Mouse (Mus musculus): ENCODE measurements around the gene Itm2b. TPM values are rescaled to one million over a fixed set of nuclear protein-coding genes. Genes with fewer than 3 reads are reported as not detected.
A peak's percentile ranks its signal among the peaks of the same experiment; 100 is the strongest.

The Itm2b gene
- total and polyA plus RNA-seq, 3 experiments: 190 to 305 (median 254) TPM

DNA sequence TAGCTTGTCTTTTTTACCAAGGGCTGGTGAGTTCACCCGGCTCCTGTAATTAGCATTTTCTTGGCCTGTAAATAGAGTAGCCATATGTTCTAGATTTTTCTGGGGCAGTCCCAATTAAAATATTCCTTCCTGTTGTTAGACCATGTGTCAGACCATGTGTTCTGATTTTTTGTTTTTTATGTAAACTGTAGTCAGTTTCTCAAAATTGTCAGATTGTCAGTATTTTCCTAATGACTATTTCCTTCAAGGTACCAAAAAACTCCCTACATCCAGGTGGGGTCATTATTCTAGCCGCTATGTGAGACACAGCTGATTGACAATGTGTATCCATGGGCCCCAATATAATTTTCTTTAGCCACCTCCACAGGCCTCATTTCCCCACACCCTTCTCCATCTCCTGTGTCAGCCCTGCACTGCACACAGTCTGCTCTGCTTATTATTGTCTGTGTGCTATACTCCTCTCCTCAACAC is 40.5 kb upstream of the Itm2b start (continued):
- 0 out of 2 replicates have a peak, but pooled peaks have one; percentile 6 for TF ChIP-seq MAFK (IDR thresholded peaks at IDR 0.05; ENCODE audit: insufficient replicate concordance, low read length)
- peak; percentile 89 for TF ChIP-seq ETS1 (conservative IDR thresholded peaks at IDR 0.05; ENCODE audit: low read depth, low read length)
- no peak for TF ChIP-seq NELFE (IDR thresholded peaks at IDR 0.05; ENCODE audit: low read depth, low read length)
- peak; percentile 41; the same call in 1 of the 2 replicates for TF ChIP-seq IRF4 (IDR thresholded peaks at IDR 0.05; ENCODE audit: low read depth, low read length)
- no peak for TF ChIP-seq PAX5 (IDR thresholded peaks at IDR 0.05; ENCODE audit: low read length)
- peak; percentile 16; the same call in 1 of the 2 replicates for TF ChIP-seq USF1 (IDR thresholded peaks at IDR 0.05; ENCODE audit: low read depth, low read length)
- no peak for TF ChIP-seq ZKSCAN1 (IDR thresholded peaks at IDR 0.05; ENCODE audit: borderline replicate concordance, low read depth, low read length)

DNA sequence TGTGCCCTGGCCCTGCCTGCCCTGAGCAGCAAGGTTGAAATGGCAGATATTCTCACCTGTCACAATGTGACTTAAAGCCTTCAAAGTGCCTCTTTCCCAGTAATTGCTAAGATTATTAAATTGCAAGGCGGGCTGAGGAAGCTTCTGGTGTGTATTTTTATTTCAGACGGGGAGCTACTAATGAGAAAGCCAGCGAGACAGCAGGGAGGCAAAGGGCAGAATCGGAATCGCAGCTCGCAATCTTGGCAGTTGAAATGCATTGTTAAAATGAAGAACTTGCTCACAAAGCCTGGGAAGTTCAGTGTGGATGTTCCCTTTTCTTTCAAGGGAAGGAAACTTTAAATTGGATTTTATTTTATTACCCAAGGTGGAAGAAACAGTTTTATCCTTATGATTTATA is 39.9 kb upstream of the Itm2b start:
- H3K27ac ChIP-seq (ENCODE audit: insufficient read depth, low read depth): peak overlapping the region; percentile 80; the same call in 1 of the 2 replicates
- no peak overlapping the region for H3K4me2 ChIP-seq (ENCODE audit: insufficient read depth, low read depth, poor library complexity, severe bottlenecking)
- peaks cover 8 to 44% of the 10 kb centered on the region in 2 experiments; a peak in 3 of 4 replicates for H3K4me1 ChIP-seq (ENCODE audit: control insufficient read depth in 1 of 2, insufficient read depth in 2 of 2)
- H3K9me3 ChIP-seq (replicated peaks; ENCODE audit: low read length): peaks cover 4% of the 10 kb centered on the region
- no peak for TF ChIP-seq EP300 (IDR thresholded peaks at IDR 0.05; ENCODE audit: low read length)
- no peak for TF ChIP-seq SMC3 (IDR thresholded peaks at IDR 0.05; ENCODE audit: low read depth, low read length)
- TF ChIP-seq ELF1 (IDR thresholded peaks at IDR 0.05; ENCODE audit: low read depth, low read length): no peak
- no peak for DNase-seq (ENCODE audit: extremely low read depth)
- no peak overlapping the region for H3K4me3 ChIP-seq (replicated peaks in 1 of 3; ENCODE audit: low read depth in 2 of 3, low read length in 2 of 3, poor library complexity in 1 of 3)
- no peaks in the 10 kb centered on the region for H3K36me3 ChIP-seq (replicated peaks in 1 of 2; ENCODE audit: control insufficient read depth in 1 of 2, insufficient read depth in 1 of 2, low read length in 1 of 2)
- no peaks in the 10 kb centered on the region for H3K27me3 ChIP-seq (replicated peaks)
- H3K79me2 ChIP-seq (replicated peaks; ENCODE audit: control insufficient read depth, extremely low read depth, insufficient read depth, poor library complexity, severe bottlenecking): no peaks in the 10 kb centered on the region
- dilution Hi-C loops (cut with MboI; ENCODE audit: extremely low pct_ligation_motif_present, extremely low pct_unique_long_range_greater_than_20kb, low sequenced_read_pairs) (no loop called here), in situ Hi-C loops (cut with MboI; ENCODE audit: low pct_ligation_motif_present, low pct_unique_long_range_greater_than_20kb, low sequenced_read_pairs) (loop anchor here (5.0 to 25.0 kb wide), 2 partner anchors 38 to 313 kb away; partner anchors contain the start of genes Itm2b and Rcbtb2)
- peak overlapping the region; percentile 9 for H3K9ac ChIP-seq (ENCODE audit: insufficient read depth, low read depth)

DNA sequence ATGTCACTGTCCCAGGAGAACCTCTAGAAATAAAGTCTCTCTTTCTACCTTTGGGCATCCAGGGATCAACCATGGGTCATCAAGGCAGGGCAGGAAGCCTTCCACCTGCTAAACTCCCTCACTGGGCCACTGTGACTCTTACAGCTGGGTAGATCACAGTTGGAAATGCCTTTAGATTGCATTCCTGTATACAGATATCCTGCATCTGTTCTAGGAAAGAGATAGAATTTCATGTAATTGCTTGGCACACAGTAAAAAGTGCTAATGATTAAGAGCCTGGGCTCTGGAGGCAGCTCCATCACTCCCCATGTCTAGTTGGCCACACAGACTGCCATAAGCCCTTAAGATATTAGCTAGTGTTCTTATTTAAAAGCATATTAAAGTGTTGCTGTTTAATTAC is 38.5 kb upstream of the Itm2b start:
- no peak overlapping the region for H3K4me2 ChIP-seq (ENCODE audit: insufficient read depth, low read depth, poor library complexity, severe bottlenecking)
- H3K4me3 ChIP-seq (replicated peaks in 1 of 3; ENCODE audit: low read depth in 2 of 3, low read length in 2 of 3, poor library complexity in 1 of 3): no peak overlapping the region
- no peak for TF ChIP-seq PAX5 (IDR thresholded peaks at IDR 0.05; ENCODE audit: low read length)
- TF ChIP-seq MAX (IDR thresholded peaks at IDR 0.05; ENCODE audit: low read length): no peak
- TF ChIP-seq ELF1 (IDR thresholded peaks at IDR 0.05; ENCODE audit: low read depth, low read length): no peak
- TF ChIP-seq USF2 (conservative IDR thresholded peaks at IDR 0.05; ENCODE audit: low read depth, low read length): no peak
- TF ChIP-seq ZKSCAN1 (IDR thresholded peaks at IDR 0.05; ENCODE audit: borderline replicate concordance, low read depth, low read length): no peak
- no peak for TF ChIP-seq POLR2A (IDR thresholded peaks at IDR 0.05; ENCODE audit: low read depth, low read length)
- TF ChIP-seq KAT2A (IDR thresholded peaks at IDR 0.05; ENCODE audit: insufficient replicate concordance, low read length): no peak
- no peak for TF ChIP-seq SMC3 (IDR thresholded peaks at IDR 0.05; ENCODE audit: low read depth, low read length)
- TF ChIP-seq ZMIZ1 (IDR thresholded peaks at IDR 0.05; ENCODE audit: low read depth, low read length): no peak
- TF ChIP-seq CTCF (conservative IDR thresholded peaks at IDR 0.05 in 1 of 2, IDR thresholded peaks at IDR 0.05 in 1 of 2; ENCODE audit: low read depth in 2 of 2, low read length in 2 of 2): no peak
- TF ChIP-seq NRF1 (IDR thresholded peaks at IDR 0.05; ENCODE audit: low read depth, low read length): no peak
- no peak for TF ChIP-seq UBTF (IDR thresholded peaks at IDR 0.05; ENCODE audit: low read depth, low read length)
- TF ChIP-seq E2F4 (IDR thresholded peaks at IDR 0.05; ENCODE audit: insufficient replicate concordance, low read depth, low read length): no peak
- TF ChIP-seq TBP (conservative IDR thresholded peaks at IDR 0.05; ENCODE audit: low read depth, low read length): no peak
- no peak for TF ChIP-seq JUN (IDR thresholded peaks at IDR 0.05; ENCODE audit: insufficient read depth, low read depth, low read length)
- TF ChIP-seq MAZ (IDR thresholded peaks at IDR 0.05; ENCODE audit: low read depth, low read length): no peak
- no peak overlapping the region for H3K27ac ChIP-seq (ENCODE audit: insufficient read depth, low read depth)
- H3K9me3 ChIP-seq (replicated peaks; ENCODE audit: low read length): peaks cover 4% of the 10 kb centered on the region
- in situ Hi-C loops (cut with MboI; ENCODE audit: low pct_ligation_motif_present, low pct_unique_long_range_greater_than_20kb, low sequenced_read_pairs) (loop anchor here (5.0 kb wide), 1 partner anchor 36 kb away; the partner anchor contains the start of gene Itm2b), dilution Hi-C loops (cut with MboI; ENCODE audit: extremely low pct_ligation_motif_present, extremely low pct_unique_long_range_greater_than_20kb, low sequenced_read_pairs) (no loop called here)
- peaks cover 8 to 43% of the 10 kb centered on the region in 2 experiments; a peak in 3 of 4 replicates for H3K4me1 ChIP-seq (ENCODE audit: control insufficient read depth in 1 of 2, insufficient read depth in 2 of 2)
- H3K9ac ChIP-seq (ENCODE audit: insufficient read depth, low read depth): no peak overlapping the region
- no peaks in the 10 kb centered on the region for H3K79me2 ChIP-seq (replicated peaks; ENCODE audit: control insufficient read depth, extremely low read depth, insufficient read depth, poor library complexity, severe bottlenecking)
- no peaks in the 10 kb centered on the region for H3K36me3 ChIP-seq (replicated peaks in 1 of 2; ENCODE audit: control insufficient read depth in 1 of 2, insufficient read depth in 1 of 2, low read length in 1 of 2)
- DNase-seq (ENCODE audit: extremely low read depth): no peak
- no peaks in the 10 kb centered on the region for H3K27me3 ChIP-seq (replicated peaks)

Data from CH12.LX (cell line).